9 mouse cellular contexts compared by ENCODE assay signal in genomic region chr15:31529103-31529502, GRCm38 (mm10). TPM values are rescaled to one million over a fixed set of nuclear protein-coding genes. Genes with fewer than 3 reads are reported as not detected.
A peak's percentile ranks its signal among the peaks of the same experiment; 100 is the strongest.
DNase-seq lines count a peak whose midpoint lies in the region; ATAC-seq and TF ChIP-seq lines count a peak whose summit lies in the region.
"Had no signal": no experiment of that assay in that cellular context is flagged by ENCODE, and none has a peak within 500 bp of the region (broad histone marks: within the 10 kb centered on the region; RNA-seq: fewer than 3 reads in every experiment).

No protein-coding gene starts in this region.

- ATAC-seq in kidney, embryonic 15.5 days (replicated peaks; ENCODE audit: low FRiP score): no peak
- ATAC-seq in embryonic facial prominence, embryonic 13.5 days (ENCODE audit: insufficient number of reproducible peaks, insufficient read depth, low FRiP score, low TSS enrichment, low read depth): no peak
- no peak for ATAC-seq in intestine, embryonic 15.5 days
- no peak for ATAC-seq in midbrain, postnatal 0 days (ENCODE audit: low FRiP score)

- peaks cover 20% of the 10 kb centered on the region for H3K4me1 ChIP-seq in kidney, embryonic 15.5 days
- peaks cover 6% of the 10 kb centered on the region for H3K4me1 ChIP-seq in embryonic facial prominence, embryonic 13.5 days
- H3K4me1 ChIP-seq in intestine, embryonic 15.5 days (replicated peaks): 0 out of 2 replicates have a peak, but pooled peaks cover 9% of the 10 kb centered on the region
- peaks cover 8% of the 10 kb centered on the region; the same call in 1 of the 2 replicates for H3K4me1 ChIP-seq in midbrain, postnatal 0 days (ENCODE audit: insufficient read depth, low read length)

- no peaks in the 10 kb centered on the region for H3K9me3 ChIP-seq in kidney, embryonic 15.5 days (replicated peaks)
- H3K9me3 ChIP-seq in embryonic facial prominence, embryonic 13.5 days: no peaks in the 10 kb centered on the region
- no peaks in the 10 kb centered on the region for H3K9me3 ChIP-seq in intestine, embryonic 15.5 days
- no peaks in the 10 kb centered on the region for H3K9me3 ChIP-seq in midbrain, postnatal 0 days (ENCODE audit: low read length)

- 42% methylated on average over 6 of the region's 6 CpGs for WGBS in kidney, embryonic 15.5 days
- WGBS in embryonic facial prominence, embryonic 13.5 days: 35% methylated on average over 6 of the region's 6 CpGs
- 22% methylated on average over 6 of the region's 6 CpGs for WGBS in intestine, embryonic 15.5 days
- 29% methylated on average over 6 of the region's 6 CpGs for WGBS in midbrain, postnatal 0 days

- TF ChIP-seq CTCF in midbrain, postnatal 0 days (IDR thresholded peaks at IDR 0.05): no peak

- peaks cover 5% of the 10 kb centered on the region; the same call in 1 of the 2 replicates for H3K36me3 ChIP-seq in kidney, embryonic 15.5 days
- no peaks in the 10 kb centered on the region for H3K36me3 ChIP-seq in embryonic facial prominence, embryonic 13.5 days
- H3K36me3 ChIP-seq in intestine, embryonic 15.5 days: no peaks in the 10 kb centered on the region
- no peaks in the 10 kb centered on the region for H3K36me3 ChIP-seq in midbrain, postnatal 0 days (ENCODE audit: insufficient read depth, low read length)

- no peaks in the 10 kb centered on the region for H3K27me3 ChIP-seq in kidney, embryonic 15.5 days
- no peaks in the 10 kb centered on the region for H3K27me3 ChIP-seq in embryonic facial prominence, embryonic 13.5 days
- no peaks in the 10 kb centered on the region for H3K27me3 ChIP-seq in intestine, embryonic 15.5 days (replicated peaks)
- no peaks in the 10 kb centered on the region for H3K27me3 ChIP-seq in midbrain, postnatal 0 days (ENCODE audit: insufficient read depth, low read length)

- peak overlapping the region; percentile 92 for H3K9ac ChIP-seq in kidney, embryonic 15.5 days
- peak overlapping the region; percentile 94; the same call in 1 of the 2 replicates for H3K9ac ChIP-seq in embryonic facial prominence, embryonic 13.5 days
- no peak overlapping the region for H3K9ac ChIP-seq in intestine, embryonic 15.5 days
- H3K9ac ChIP-seq in midbrain, postnatal 0 days (replicated peaks; ENCODE audit: low read length, poor library complexity, severe bottlenecking): 0 out of 2 replicates have a peak overlapping the region, but pooled peaks have one; percentile 29

- H3K4me2 ChIP-seq in kidney, embryonic 15.5 days: peak overlapping the region; percentile 64
- H3K4me2 ChIP-seq in embryonic facial prominence, embryonic 13.5 days: peak overlapping the region; percentile 68
- H3K4me2 ChIP-seq in intestine, embryonic 15.5 days (replicated peaks): peak overlapping the region; percentile 71
- peak overlapping the region; percentile 80 for H3K4me2 ChIP-seq in midbrain, postnatal 0 days (ENCODE audit: low read depth, low read length, poor library complexity, severe bottlenecking)

- H3K4me3 ChIP-seq in kidney, embryonic 15.5 days (replicated peaks): peak overlapping the region; percentile 92
- H3K4me3 ChIP-seq in embryonic facial prominence, embryonic 13.5 days: peak overlapping the region; percentile 76
- H3K4me3 ChIP-seq in intestine, embryonic 15.5 days (replicated peaks): peak overlapping the region; percentile 91; the same call in 1 of the 2 replicates
- H3K4me3 ChIP-seq in midbrain, postnatal 0 days (ENCODE audit: low read depth, low read length): peak overlapping the region; percentile 92

- H3K27ac ChIP-seq in kidney, embryonic 15.5 days: no peak overlapping the region
- H3K27ac ChIP-seq in embryonic facial prominence, embryonic 13.5 days: no peak overlapping the region
- H3K27ac ChIP-seq in intestine, embryonic 15.5 days: no peak overlapping the region
- H3K27ac ChIP-seq in midbrain, postnatal 0 days (ENCODE audit: low read depth, low read length): no peak overlapping the region

- DNase-seq in kidney, postnatal 4 days: no peak
- DNase-seq in midbrain, postnatal 0 days (ENCODE audit: low spot score): no peak
- no peak for DNase-seq in adrenal gland, postnatal 25 days
- DNase-seq in frontal cortex, postnatal 10 days (ENCODE audit: low spot score in 2 of 2): no peak
- DNase-seq in layer of hippocampus, postnatal 36 days: no peak
- DNase-seq: left cerebral cortex, postnatal 4 days had no signal

RNA-seq across cellular contexts. Expression of gene March6, which starts 1.8 kb away (rescaled TPM):
- polyA plus RNA-seq in kidney, embryonic 15.5 days (2015; fragmentation: Nextera tagmentation; extraction: Ambion mirVana): 31.5 and 32.6 TPM in 2 replicates
- 29.1 and 33.0 TPM in 2 replicates for polyA plus RNA-seq in embryonic facial prominence, embryonic 13.5 days (2015; fragmentation: Nextera tagmentation; extraction: Ambion mirVana)
- polyA plus RNA-seq in intestine, embryonic 15.5 days (2015; fragmentation: Nextera tagmentation; extraction: Ambion mirVana): 25.0 and 26.0 TPM in 2 replicates
- total RNA-seq in midbrain, postnatal 0 days (2014; rRNA removed): 198 and 249 TPM in 2 replicates
- 66.4 and 72.1 TPM in 2 replicates for polyA plus RNA-seq in midbrain, postnatal 0 days (2015; fragmentation: Nextera tagmentation; extraction: Ambion mirVana)
- total RNA-seq in adrenal gland, postnatal 25 days (2021): 142 and 154 TPM in 2 replicates
- 100 to 1,000 TPM; 183 to 187 TPM for total RNA-seq in layer of hippocampus, postnatal 36 days (2021)

RNA-seq across cellular contexts. Expression of gene Cmbl, which starts 36.1 kb away (rescaled TPM):
- polyA plus RNA-seq in kidney, embryonic 15.5 days (2015; fragmentation: Nextera tagmentation; extraction: Ambion mirVana): 13.6 and 14.6 TPM in 2 replicates
- polyA plus RNA-seq in embryonic facial prominence, embryonic 13.5 days (2015; fragmentation: Nextera tagmentation; extraction: Ambion mirVana): 2.4 and 2.7 TPM in 2 replicates
- 34.6 and 36.4 TPM in 2 replicates for polyA plus RNA-seq in intestine, embryonic 15.5 days (2015; fragmentation: Nextera tagmentation; extraction: Ambion mirVana)
- total RNA-seq in midbrain, postnatal 0 days (2014; rRNA removed): 27.5 and 34.3 TPM in 2 replicates
- polyA plus RNA-seq in midbrain, postnatal 0 days (2015; fragmentation: Nextera tagmentation; extraction: Ambion mirVana): 25.1 and 25.9 TPM in 2 replicates
- total RNA-seq in adrenal gland, postnatal 25 days (2021): 180 and 181 TPM in 2 replicates
- total RNA-seq in layer of hippocampus, postnatal 36 days (2021): 10 to 100 TPM; 10.6 to 11.8 TPM
